Mouse (Mus musculus) c-Kit-positive CD71-positive TER-119-positive erythroid progenitor cells, embryonic 14.5 days (primary cell): Measurements from ENCODE around the gene Morc2a.

Experiments used
- DNase-seq: peaks from one replicate; pipeline ENCODE4 v3.0.0-alpha.2; 2013; ENCODE audit warnings: low spot score

The Morc2a gene

DNA sequence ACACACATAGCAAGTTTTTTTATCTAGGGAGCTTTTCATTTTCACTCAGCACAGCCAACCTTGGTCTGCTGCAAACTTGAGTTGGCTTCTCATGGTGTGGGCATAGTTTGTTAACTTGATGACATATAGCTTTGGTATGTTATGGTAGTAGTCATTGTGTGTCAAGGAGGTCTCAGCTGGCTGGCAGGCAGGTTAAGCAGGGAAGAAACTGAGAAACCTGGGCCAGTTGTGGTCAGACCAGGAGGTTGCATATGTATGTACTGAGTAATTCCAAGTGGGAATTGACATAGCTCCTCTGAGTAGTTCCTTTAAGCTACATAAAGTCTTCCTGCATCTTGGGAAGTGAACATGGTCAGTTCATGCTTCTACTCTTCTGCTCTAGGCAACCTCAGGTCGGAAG, 35.2 kb downstream of the Morc2a start:
- no peak for DNase-seq

DNA sequence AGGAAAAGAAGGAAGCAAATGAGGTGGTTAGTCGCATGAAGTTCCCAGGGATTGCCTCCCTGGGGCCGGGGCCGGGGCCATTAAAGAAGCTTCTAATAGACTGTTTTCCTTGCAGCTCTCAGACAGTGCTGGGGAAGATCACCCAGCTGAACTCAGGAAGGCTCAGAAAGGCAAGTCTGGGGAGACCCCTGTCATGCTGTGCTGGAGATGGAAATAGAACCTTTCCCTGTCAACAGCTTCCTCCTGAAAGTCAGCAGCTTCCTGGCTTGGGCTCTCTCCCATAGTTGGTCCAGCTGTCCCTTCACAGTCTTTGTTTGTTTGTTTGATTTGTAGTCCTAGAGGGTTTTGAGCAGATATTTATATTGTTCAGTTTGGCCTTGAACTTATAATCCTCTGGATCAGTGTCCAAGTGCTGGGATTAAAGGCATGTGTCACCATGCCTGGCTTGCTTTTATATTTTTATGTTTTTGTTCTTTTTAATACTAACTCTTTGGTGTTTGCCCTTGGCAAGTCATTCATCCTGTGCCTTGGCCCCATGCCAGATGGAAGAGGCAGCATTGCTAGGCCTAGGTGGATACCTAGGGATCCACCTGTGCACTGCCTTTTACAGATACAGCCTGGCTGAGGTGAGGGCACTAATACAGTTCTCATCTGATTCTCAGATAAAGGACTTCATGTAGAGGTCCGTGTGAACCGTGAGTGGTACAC, 35.9 kb downstream of the Morc2a start:
- no peak for DNase-seq

DNA sequence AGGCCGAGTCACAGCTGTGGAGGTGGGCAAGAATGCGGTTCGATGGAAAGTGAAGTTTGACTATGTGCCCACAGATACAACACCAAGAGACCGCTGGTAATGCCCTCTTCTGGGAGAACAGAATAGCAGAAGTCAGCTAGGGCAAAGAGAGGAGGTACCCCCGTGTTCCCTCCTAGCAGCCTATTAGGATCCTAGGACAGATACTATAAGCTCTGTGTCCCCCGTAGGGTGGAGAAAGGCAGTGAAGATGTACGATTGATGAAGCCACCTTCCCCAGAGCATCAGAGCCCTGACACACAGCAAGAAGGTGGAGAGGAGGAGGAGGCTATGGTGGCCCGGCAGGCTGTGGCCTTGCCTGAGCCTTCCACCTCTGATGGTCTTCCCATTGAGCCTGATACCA, 36.4 kb downstream of the Morc2a start:
- DNase-seq: no peak

DNA sequence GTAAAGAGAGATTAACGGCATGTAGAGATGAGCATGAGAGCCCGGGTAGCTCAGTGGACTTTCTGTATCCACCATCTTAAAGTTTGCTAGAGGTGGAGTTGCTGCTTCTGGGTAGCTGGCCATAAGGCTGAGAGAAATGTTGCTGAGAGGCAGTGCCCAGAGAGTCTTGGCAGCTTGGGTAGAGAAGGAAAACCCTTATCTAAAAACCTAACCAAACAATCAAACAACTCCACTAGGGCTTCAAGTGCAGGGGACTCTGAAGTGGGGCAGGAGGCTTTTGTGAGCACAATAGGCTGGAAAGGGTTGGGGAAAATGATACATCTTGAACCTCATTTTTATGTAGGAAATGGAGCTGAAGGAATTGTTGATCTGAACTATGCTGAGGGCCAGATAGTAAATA, 37.3 kb downstream of the Morc2a start:
- no peak for DNase-seq

DNA sequence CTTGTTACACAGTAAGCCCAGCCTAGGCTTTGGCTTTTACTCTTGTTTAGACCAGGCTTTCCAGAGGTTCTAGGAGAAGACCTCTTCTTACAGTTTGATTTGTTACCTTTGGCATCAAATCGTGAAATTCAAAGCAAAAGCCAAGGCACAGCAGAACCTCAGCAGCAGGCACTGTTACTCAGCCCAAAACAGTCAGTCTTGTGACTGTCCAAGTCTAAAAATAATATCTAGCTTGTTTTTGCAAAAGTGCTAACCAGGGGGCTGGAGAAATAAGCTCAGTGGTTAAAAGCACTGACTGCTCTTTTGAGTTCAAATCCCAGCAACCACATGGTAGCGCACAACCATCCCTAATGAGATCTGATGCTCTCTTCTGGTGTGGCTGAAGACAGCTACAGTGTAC, 37.9 kb downstream of the Morc2a start:
- DNase-seq: no peak

DNA sequence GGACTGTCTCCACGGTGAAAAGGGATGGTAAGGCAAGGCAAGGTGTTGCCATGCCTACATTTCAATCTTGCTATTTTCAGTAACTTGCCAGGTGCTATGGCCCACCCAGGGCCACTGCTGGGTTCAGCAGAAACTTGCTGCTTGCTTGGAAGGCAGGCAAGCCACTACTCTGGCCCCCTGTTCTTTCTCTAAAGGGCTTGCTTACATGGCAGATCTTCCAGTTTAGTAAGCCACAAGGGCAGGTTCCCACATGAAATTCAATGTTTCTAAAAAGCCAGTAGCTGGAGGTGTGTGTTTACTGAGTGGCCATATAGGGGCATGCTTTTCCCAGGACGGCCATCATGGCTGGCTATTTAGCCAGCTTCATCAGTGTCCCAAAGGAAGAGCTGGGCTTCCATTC, 42.8 kb downstream of the Morc2a start:
- no peak for DNase-seq

DNA sequence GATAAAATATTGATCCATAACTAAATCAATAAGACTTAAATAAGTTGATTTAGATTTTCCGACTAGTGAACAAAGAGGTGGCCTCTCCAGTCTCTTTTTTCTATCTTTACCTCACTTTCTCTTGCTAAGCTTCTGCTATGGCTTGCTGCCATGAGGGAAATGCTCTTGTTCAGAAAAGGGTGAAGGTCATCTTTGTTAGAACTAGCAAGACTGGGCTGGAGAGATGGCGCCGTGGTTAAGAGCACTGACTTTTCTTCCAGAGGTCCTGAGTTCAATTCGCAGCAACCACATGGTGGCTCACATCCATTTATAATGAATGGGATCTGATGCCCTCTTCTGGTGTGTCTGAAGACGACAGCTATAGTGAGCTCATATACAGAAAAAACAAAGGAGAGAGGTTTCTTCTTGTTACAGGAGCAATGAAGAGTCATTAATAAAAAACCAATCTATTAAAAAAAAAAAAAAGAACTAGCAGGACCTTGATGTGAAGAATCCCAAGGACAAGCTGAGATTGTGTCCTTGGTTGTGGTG, 47.2 kb downstream of the Morc2a start:
- no peak for DNase-seq

DNA sequence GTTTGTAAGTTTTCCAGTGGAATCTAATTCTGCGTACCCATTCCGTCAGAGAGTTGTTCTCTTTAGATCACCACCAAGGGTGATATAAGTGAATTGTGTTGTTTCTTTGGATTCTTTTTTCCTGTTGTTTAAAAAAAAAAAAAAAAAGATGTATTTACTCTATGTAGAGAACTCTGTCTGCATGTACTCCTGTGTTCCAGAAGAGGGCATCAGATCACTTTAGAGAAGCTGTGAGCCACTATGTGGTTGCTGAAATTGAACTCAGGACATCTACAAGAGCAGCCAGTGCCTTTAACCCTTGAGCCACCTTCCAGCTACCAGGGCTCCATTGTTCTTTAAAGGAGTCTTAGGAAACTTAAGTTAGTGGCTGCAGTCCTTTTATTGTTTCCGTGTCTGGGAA, 48.5 kb downstream of the Morc2a start:
- no peak for DNase-seq

DNA sequence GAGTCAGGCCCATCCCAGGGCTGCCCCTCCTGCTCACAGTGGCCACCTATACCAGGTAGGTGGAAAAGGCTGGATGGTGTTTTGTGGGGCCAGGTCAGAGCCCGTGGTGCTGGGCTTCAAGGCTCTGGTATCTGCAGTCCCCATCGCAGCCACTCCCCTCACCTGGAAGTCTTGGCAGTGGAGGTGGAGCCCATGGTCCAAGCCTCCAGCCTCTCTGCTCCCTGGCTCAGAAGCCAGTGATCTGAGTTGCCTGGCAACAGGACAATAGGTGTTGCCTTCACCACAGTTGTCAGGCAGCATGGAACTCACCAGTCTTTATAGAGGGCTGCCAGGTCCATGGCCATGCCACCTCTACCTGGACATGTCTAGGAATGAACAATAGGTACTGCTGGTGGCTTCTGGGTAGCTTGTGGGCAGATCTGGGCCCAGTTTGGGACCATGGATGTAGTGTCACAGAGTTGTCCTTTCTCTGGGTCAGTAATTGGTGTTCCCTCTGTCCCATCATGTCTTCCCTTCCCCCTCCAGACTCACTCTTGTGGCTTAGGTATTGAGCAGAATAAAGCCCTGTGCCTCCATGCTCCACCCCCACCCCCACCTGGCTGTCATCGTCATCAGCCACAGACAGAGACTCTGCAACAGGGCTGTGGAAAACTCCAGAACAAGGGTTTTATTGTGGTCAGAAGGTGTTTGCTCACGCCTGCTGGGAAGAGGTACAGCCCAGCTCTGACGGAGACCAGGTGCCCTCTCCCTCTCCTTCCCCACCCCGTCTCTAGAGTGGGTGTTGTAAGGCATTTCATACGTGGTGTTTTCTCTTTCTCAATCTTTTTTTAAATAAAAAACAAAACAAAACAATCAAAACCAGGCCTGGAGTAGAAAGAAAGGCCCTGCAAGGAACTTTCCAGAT, 54.4 kb downstream of the Morc2a start:
- DNase-seq: no peak

DNA sequence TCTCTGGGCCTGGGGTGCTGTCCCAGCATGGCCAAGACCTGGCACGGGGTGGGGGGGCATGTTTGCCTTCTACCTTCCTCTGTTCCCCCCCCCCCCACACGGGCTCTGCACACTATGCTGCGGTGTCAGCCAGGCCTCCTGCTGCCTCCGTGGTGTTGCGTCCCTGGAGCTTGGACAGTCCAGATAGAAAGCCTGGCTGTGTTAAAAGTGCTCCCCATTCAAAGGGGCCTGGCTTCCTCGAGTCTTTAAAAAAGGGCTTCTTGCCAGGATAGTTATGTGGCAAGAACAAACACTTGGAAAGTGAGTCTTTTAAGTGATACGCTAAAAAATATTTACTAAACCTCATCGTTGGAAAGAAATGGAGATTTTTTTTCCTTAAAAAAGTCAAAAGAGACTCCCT, 55.4 kb downstream of the Morc2a start:
- DNase-seq: no peak

DNA sequence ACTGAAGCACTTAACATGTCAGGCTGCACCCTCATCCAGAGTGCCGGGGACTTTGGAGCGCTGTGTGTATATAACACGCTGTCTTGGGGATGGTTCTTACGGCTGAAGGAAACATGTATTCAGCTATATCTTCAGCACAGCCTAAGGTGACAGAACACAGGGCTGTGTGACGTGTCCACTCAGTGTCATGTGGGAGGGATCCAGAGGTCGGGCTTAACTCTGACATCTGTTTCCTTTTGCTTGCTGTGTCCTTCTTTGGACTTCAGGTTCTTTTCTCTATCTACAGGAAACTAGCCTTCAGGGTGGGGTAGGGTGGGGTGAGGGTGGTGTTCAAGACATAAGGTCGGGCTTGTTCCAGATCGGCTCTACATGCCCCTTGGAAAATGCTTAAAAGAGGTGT, 58.1 kb downstream of the Morc2a start:
- no peak for DNase-seq

DNA sequence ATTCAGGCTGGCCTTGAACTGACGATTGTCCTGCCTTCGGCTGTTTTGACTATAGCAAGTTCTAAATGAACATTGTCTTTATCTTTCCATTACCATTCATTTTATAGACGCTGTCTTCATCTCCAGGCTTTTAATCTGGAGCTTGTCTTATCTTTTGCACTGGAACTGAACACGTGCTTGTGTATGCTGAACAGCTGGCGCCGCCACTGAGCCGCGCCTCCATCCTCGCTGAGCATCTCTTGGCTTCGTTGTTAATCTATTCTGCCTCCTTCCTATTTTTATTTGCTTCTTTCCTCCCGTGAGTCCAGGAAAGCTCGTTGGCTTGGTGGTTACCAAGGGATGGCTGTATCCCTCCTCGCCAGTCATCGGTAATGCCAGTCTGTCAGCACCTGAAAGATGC, 61.2 kb downstream of the Morc2a start:
- no peak for DNase-seq

DNA sequence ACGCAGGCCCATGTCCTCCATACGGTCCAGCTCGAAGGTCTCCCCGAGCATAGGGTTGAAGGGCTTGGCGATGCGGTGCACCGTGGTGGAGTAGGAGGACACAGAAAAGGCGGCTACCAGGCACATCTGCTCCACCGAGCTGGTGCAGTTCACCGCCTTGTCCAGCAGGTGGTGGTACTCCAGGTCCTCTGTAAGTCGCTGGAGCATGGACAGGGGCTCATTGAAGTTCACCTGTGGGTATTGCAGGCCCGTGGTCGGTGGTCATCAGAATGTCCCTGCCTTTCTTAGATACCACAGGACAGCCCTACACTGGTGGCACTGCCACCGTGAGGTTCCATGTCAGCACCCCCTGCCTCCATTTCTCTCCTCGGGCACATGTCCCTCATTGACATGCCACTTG, 65.5 kb downstream of the Morc2a start:
- DNase-seq: peak; percentile 30

DNA sequence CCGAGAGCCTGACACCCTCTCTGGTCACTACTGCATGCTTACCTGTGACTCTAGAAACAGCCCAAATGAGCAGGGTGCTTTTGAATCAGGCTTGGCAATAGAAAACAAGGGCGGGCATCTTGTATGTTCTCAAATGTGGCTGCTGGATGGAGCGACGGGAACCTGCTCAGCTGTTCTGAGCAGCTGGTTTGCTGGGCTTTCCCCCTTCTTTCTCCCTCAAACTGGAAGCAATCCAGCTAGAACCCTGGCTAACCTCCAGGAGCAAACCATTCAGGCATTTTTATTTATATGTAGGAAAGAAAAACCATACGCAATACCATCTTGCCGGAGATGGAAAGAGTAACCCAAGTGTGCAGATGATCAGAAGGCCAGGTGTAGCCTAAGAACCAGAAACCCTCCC, 67.7 kb downstream of the Morc2a start:
- DNase-seq: no peak

DNA sequence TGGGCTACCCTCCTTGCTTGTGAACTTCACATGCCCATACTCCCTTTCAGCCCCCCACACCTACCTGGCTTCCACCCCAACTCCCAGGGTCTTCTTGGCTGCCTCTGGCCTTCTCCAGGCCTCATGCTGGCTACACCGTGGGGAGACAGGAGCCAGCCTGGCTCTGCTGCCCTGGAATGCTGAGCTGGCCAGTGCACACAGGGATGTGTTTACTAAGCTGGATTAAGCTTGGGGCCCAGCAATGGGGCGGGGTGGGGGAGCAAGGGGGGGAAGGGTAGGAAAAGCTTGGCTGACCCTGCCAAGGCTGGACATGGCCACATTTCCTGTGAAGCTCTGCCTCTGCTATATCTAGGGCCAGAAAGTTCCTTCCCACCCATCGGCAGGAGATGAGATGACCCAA, 73.0 kb downstream of the Morc2a start:
- DNase-seq: no peak

DNA sequence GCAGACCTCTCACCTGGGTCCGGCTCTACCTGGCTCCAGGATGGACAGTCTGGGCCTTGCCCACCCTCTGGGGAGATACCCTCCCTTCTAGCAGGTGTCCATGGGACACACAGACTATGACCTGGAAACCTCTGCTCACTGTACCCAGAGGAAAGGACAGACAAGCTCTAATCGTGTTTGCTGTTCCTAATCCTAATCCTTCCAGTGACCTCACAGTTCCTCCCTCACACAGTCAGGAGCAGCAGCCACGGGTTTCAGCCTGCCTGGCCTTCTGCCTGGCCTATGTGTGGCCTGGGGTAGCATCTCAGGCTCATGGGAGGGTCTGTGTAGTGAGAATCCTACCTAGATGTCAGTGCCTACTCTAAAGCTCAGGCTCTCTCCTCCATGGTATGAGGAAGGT, 73.9 kb downstream of the Morc2a start:
- DNase-seq: no peak

DNA sequence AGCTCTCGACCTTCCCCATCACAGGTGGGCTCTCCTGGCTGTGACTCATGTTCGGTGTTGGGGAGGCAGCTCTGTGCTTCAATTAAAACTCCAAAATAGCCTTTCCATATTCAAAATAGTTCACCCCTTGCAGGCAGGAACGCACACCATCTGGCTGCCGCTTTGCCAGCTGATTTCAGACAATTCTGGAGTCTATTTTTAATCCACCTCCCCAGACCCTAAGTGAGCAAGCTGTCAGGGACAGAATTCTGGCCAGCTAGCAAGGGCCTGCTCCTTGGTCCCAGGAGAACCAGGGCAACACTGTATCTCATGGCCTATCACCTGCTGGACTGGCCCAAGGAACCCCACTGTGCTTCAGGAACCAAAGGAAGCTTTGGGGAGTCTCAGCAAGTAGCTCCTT, 74.9 kb downstream of the Morc2a start:
- DNase-seq: no peak

DNA sequence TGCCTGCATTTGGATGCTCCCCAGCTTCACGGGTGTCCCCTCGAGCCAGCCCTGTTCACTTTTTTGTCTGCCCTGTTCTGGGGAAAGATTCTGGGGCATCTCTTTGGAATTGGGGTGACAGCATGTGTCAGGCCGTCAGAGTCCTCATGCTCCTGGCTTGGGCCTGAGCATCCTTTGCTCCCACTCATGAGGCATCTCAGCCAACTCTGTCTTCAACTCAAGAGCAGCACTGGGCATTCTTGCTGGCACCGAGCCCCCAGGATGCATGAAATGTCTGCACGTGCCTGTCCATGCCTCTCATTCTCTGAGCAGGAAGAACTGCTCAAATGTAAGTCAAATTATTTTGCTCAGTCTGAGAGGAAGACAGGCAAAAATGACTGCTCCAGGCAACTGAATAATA, 75.7 kb downstream of the Morc2a start:
- DNase-seq: no peak

DNA sequence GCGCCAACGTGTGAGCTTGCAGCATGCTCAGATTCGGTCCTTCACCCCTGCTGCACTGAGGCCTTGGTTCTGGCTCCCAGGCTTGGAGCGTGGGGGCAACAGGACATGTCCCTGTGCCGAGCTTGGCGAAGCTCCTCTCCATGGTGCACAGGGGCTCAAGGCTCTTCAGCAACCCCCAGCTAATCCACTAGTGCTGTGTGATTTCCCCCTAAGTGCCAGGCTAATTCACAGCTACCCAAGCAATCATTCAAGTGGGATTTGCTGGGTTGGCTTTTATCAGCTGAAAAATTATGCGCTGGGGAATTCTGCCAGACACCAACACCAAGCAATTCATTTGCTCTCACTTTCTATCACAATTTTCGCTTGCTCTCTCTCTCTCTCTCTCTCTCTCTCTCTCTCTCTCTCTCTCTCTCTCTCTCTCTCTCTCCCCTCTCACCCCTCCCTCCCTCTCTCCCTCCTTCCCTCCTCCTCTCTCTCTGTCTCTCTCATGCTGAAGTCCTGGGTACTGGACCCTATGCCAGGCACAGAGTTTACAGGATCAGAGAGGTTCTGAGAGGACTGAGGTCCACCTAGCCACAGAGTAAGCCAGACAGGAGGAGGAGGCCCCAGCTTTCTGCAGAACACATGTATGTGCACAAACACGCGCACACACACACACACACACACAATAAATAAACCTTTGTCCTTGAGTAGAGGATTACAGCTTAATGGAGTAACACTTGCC, 76.5 kb downstream of the Morc2a start:
- no peak for DNase-seq

DNA sequence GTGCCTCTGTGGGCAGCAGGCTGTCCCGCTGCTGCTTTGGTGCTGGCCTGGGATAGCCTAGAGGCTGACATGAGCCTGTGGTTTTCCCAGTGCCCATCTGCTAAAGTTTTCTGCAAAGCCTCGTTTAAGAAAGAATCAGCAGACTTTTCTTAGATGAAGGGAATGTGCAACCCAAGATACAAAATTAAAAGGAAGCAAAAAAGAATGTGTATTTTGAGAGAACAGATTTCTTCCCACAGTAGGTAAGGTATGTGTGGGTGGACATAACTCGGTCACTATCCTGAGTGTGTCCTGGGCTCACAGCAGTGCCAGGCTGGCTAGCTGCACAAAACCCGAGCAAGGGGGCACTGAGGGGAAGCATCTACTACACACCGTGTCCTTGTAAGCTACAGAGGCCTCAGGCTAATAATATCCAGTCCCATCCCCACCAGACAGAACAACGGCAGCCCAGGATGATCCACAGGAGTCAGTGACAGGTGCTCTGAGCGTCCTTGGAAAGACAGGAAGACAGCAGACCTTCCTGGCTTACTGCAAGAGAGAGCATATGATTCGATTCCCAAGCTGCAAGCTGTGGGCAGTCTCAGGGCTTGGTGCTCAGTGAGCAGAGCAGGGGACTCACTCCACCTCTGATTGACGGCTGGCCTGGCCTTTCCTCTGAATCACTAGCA, 78.6 kb downstream of the Morc2a start:
- DNase-seq: no peak

DNA sequence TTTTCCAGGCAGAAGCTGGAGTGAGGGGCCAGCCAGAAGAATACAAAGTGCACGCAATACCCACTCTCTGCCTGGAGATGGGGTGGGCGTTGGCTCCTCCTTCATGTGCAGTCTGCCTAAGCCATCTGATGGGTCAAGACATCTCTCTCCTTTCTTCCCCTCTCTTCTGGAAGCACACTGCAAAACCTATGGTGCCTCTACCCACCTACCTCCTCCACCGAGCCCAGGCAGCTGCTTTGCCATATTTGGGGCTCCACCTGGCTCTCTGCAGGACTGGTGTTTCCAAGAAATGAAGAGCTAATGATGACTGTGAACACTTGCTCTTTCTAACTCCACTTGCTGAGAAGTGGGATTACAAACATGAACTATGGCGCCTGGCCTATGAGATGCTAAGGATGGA, 82.5 kb downstream of the Morc2a start:
- DNase-seq: no peak
